Mouse (Mus musculus) leukemia stem cell, adult 10-12 weeks (primary cell): ENCODE data around the gene 4933407L21Rik. TPM values are rescaled to one million over a fixed set of nuclear protein-coding genes. Genes with fewer than 3 reads are reported as not detected.

Experiments used
- polyA plus RNA-seq: library from polyadenylated mRNA; stranded (reverse); fragments of >175 nt; gene quantifications from 2 replicates; pipeline ENCODE4 v1.2.3, GENCODE M21; 2012; ENCODE audit warnings: low replicate concordance

The 4933407L21Rik gene
- not detected in 2 replicates for polyA plus RNA-seq

GRCm38 (mm10) chr1:85928057-85928687 lies at the start of gene 4933407L21Rik:
4933407L21Rik (plus strand) TSS chr1:85928483.

GRCm38 (mm10) chr1:85894231-85894747 lies 34.0 kb upstream of the 4933407L21Rik start, which contains the start of gene Itm2c:
Itm2c (plus strand) TSS chr1:85894281.

GRCm38 (mm10) chr1:85960873-85961272 lies 32.6 kb downstream of the 4933407L21Rik start, which contains the start of gene Gpr55:
Gpr55 (minus strand) TSS chr1:85961007.

Other genes starting within 250 kb of the 4933407L21Rik start
- 4.3 and 11.6 TPM in 2 replicates for gene A630001G21Rik, start 149.8 kb upstream of the 4933407L21Rik start, polyA plus RNA-seq
- 41.5 and 55.9 TPM in 2 replicates for gene Cab39, start 135.0 kb upstream of the 4933407L21Rik start, polyA plus RNA-seq
- gene Itm2c, start 34.2 kb upstream of the 4933407L21Rik start, polyA plus RNA-seq, result 35.5 and 55.7 TPM in 2 replicates
- gene Gpr55, start 32.5 kb downstream of the 4933407L21Rik start, polyA plus RNA-seq, result 0.09 and 0.27 TPM in 2 replicates
- gene Spata3, start 88.3 kb downstream of the 4933407L21Rik start, polyA plus RNA-seq, result not detected in 2 replicates
- not detected in 2 replicates for gene 2810459M11Rik, start 117.4 kb downstream of the 4933407L21Rik start, polyA plus RNA-seq
- 4.0 and 19.4 TPM in 2 replicates for gene Psmd1, start 135.9 kb downstream of the 4933407L21Rik start, polyA plus RNA-seq
- not detected in 2 replicates for gene Htr2b, start 183.5 kb downstream of the 4933407L21Rik start, polyA plus RNA-seq
- gene Gm21972, start 205.2 kb downstream of the 4933407L21Rik start, polyA plus RNA-seq, result 1.8 and 2.8 TPM in 2 replicates
- gene Armc9, start 226.3 kb downstream of the 4933407L21Rik start, polyA plus RNA-seq, result 5.4 and 5.7 TPM in 2 replicates